Mouse (Mus musculus) kidney, adult 2 months (tissue): ENCODE results near the gene Slc27a2. TPM values are rescaled to one million over a fixed set of nuclear protein-coding genes. Genes with fewer than 3 reads are reported as not detected.
A peak's percentile ranks its signal among the peaks of the same experiment; 100 is the strongest.

ENCODE experiments used
- DNase-seq: peaks from one replicate; pipeline ENCODE4 v3.0.0; 2021
- H3K27ac ChIP-seq: fragments of 200-500 bp; 2 replicates; pipeline ENCODE4 v1.5.1; 2012; ENCODE audit warnings: low read depth, low read length, control low read depth, inconsistent platforms; ENCODE audit not compliant: insufficient read depth
- H3K27me3 ChIP-seq: fragments of 200-500 bp; replicated peaks from 2 replicates; pipeline ENCODE4 v1.6.1; 2012; ENCODE audit warnings: mild to moderate bottlenecking, moderate library complexity, low read length, inconsistent platforms; ENCODE audit not compliant: control insufficient read depth, insufficient read depth
- H3K36me3 ChIP-seq: fragments of 200-500 bp; 2 replicates; pipeline ENCODE4 v1.6.1; 2012; ENCODE audit warnings: mild to moderate bottlenecking, moderate library complexity, low read length, inconsistent platforms; ENCODE audit not compliant: control insufficient read depth, insufficient read depth
- H3K4me1 ChIP-seq: fragments of 200-500 bp; 2 replicates; pipeline ENCODE4 v1.6.1; 2011; ENCODE audit warnings: low read length; ENCODE audit not compliant: control insufficient read depth, insufficient read depth
- H3K4me3 ChIP-seq: fragments of 200-500 bp; 2 replicates; pipeline ENCODE4 v1.5.1; 2011; ENCODE audit warnings: mild to moderate bottlenecking, low read depth, low read length, control low read depth; ENCODE audit not compliant: insufficient read depth
- CTCF ChIP-seq: fragments of 200-500 bp; conservative IDR thresholded peaks from 2 replicates; pipeline ENCODE4 v1.5.1; 2011; ENCODE audit warnings: low read depth, mild to moderate bottlenecking, control low read depth, low read length, moderate library complexity, mixed read lengths; ENCODE audit not compliant: insufficient read depth, insufficient read length
- POLR2A ChIP-seq: fragments of 200-500 bp; IDR thresholded peaks from one replicate; pipeline ENCODE4 v1.6.1; 2011; ENCODE audit warnings: low read depth, low read length, control low read depth
- WGBS: fragments of 180-500 bp; shearing (Covaris S2); methylation state at CpG from one replicate; pipeline ENCODE4 v1.1.7; 2018; 5-methylcytosine and 5-hydroxymethylcytosine counted together
- polyA plus RNA-seq: library from polyadenylated mRNA; depleted of rRNA; stranded (reverse); fragments of >200 nt; gene quantifications from 2 replicates; pipeline ENCODE4 v1.2.3, GENCODE M21; 2012

Gene Slc27a2
- polyA plus RNA-seq, 1 experiment = 1,333 TPM

DNA sequence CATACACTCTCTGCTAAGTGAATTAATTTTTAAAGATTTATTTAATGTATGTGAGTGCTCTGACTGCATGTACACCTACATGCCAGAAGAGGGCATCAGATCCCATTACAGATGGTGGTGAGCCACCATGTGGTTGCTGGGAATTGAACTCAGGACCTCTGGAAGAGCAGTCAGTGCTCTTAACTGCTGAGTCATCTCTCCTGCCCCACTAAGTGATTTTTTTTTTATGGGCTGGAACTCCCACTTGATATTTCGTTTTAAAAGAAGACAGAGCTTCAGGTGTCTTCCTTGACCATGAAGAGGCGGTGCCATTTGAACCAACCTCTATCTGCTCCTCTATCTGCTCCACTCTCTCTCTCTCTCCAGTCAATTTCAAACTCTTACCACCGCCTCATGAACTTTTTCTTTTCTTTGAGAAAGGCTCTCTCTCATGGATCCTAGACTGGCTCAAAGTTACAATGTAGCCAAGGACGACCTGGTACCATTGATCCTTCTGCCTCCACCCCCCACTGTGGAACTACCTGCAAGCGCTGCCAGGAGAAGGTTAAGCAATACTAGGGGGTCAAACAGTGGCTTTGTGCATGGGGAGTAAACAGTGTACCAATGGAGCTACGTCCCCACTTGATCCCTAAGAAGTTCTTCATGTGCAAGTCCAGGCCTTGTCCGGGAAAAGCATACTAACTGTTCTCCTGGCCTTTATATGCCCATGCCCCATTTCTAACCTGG, 44.3 kb downstream of the Slc27a2 start:
- Histone ChIP-seq H3K27ac (no peak overlapping the region), H3K4me1 (peaks cover 9% of the 10 kb centered on the region; the same call in 1 of the 2 replicates), H3K4me3 (no peak overlapping the region), H3K27me3 (no peaks in the 10 kb centered on the region), H3K36me3 (no peaks in the 10 kb centered on the region)
- no peak for DNase-seq
- WGBS = 85% methylated on average over 7 of the region's 7 CpGs
- TF ChIP-seq CTCF (0 out of 2 replicates have a peak, but pooled peaks have one; percentile 3), POLR2A (no peak)

DNA sequence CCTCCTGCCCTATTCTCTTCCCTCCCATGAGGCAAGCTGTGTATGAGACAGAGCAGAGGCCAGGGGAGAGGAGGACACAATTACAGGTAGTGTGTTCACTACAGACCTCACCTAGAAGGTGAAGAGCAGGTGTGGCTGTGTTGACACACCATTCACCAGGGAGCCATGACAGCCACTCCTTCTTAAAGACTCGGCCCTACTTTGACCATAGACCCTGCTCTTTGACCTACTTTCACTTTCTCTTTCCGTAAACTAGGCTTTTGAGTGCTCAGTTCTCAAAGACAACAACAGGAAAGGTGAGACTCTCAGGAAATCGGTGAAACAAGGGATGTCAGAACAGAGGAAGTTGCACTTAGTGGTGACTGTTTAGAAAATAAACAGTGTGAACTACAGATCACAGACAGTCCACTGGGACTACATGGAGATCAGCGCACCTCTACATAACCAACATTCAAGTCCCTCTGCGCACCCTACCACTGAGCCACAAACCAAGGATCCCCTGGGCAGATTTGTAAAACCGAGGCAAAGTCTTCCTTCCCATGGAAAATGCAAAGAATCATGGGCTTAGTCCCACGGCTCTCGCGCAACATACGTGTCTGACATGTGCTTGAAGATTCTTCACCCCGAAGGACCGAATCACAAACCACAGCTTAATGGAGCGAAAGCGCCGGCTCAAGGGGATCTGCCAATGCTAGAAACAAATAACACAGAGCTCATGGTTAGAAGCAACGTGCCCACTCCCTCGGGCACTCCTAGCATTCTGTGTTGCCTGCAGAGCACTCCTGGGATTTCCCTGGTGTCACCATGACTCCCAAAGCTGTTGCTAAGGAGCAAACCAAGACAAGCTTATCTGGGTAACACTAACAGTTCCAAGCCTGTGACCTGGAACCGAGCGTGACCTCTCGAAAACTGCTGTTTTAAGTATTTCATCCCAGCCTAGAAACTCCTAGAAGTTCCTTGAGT, 45.4 kb downstream of the Slc27a2 start:
- Histone ChIP-seq H3K27ac (peak overlapping the region; percentile 32; the same call in 1 of the 2 replicates), H3K36me3 (no peaks in the 10 kb centered on the region), H3K4me1 (peaks cover 9% of the 10 kb centered on the region; the same call in 1 of the 2 replicates), H3K27me3 (no peaks in the 10 kb centered on the region), H3K4me3 (no peak overlapping the region)
- TF ChIP-seq CTCF (no peak), POLR2A (no peak)
- WGBS = 62% methylated on average over 20 of the region's 20 CpGs
- DNase-seq = peak; percentile 51

DNA sequence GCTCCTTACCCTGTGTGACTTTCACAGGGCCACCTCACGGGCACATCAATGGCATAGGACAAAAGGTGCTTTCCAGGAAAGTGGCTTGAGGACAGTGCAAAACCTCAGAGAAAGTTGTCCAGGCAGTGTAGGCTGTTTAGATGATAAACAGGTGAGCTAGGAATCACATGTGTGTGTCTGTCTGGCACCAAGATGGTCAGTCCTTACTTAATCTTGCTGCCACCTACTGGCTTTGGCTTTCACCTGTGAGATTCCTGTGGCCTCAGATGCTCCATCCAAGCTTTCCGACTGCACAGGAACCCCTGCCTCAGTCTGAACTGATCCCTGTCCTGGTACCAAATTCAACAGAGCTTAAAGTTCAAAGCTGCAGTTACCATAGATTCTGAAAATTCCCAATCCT, 46.2 kb downstream of the Slc27a2 start:
- Histone ChIP-seq H3K4me3 (no peak overlapping the region), H3K27ac (no peak overlapping the region), H3K27me3 (no peaks in the 10 kb centered on the region), H3K36me3 (no peaks in the 10 kb centered on the region), H3K4me1 (peaks cover 9% of the 10 kb centered on the region; the same call in 1 of the 2 replicates)
- WGBS = 57% methylated on average over 2 of the region's 2 CpGs
- DNase-seq = no peak
- TF ChIP-seq POLR2A (no peak), CTCF (0 out of 2 replicates have a peak, but pooled peaks have one; percentile 31)

DNA sequence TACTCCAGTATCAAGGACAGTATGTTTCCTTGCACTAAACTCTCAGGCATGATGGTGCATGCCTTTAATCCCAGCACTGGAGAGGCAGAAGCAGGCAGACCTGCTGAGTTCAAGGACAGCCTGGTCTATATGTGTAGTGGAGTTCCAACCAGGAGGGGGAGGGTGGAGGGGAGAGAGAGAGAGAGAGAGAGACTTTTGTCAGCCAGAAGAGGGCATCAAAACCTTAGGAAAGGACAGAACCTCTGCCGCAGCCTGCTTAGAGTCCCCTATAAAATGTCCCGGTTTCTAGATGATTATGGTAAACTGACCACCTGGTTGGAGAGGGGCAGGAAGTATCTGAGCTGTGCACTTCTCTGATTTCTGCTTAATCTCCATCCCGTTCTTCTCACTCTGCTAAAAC, 46.8 kb downstream of the Slc27a2 start:
- Histone ChIP-seq H3K27ac (no peak overlapping the region), H3K36me3 (no peaks in the 10 kb centered on the region), H3K27me3 (no peaks in the 10 kb centered on the region), H3K4me1 (peaks cover 9% of the 10 kb centered on the region; the same call in 1 of the 2 replicates), H3K4me3 (no peak overlapping the region)
- 19% methylated on average over 3 of the region's 3 CpGs for WGBS
- DNase-seq = no peak
- TF ChIP-seq CTCF (peak; percentile 44), POLR2A (no peak)

DNA sequence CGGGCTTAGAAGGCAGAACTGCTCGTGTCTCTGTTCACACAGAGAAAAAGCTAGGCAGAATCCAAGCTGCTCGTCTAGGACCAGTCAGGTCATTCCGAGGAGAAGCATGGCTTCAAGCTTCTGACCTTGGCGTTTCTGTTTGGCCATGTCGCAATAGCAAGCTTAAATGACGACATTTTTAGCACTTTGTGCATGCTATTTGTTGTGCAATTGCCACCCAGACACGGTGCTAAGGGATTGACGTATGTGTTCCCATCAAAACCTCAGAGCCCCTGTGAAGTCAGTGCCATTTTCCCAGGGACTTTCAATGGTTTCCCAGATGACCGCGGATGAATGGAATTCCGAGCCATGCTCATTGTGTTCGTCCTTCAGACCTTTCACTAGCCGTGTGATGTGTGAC, 48.3 kb downstream of the Slc27a2 start:
- TF ChIP-seq POLR2A (no peak), CTCF (no peak)
- H3K4me3 ChIP-seq = no peak overlapping the region
- H3K36me3 ChIP-seq = no peaks in the 10 kb centered on the region
- no peak overlapping the region for H3K27ac ChIP-seq
- H3K27me3 ChIP-seq = no peaks in the 10 kb centered on the region
- no peak for DNase-seq
- peaks cover 9% of the 10 kb centered on the region; the same call in 1 of the 2 replicates for H3K4me1 ChIP-seq
- WGBS = 78% methylated on average over 14 of the region's 14 CpGs

DNA sequence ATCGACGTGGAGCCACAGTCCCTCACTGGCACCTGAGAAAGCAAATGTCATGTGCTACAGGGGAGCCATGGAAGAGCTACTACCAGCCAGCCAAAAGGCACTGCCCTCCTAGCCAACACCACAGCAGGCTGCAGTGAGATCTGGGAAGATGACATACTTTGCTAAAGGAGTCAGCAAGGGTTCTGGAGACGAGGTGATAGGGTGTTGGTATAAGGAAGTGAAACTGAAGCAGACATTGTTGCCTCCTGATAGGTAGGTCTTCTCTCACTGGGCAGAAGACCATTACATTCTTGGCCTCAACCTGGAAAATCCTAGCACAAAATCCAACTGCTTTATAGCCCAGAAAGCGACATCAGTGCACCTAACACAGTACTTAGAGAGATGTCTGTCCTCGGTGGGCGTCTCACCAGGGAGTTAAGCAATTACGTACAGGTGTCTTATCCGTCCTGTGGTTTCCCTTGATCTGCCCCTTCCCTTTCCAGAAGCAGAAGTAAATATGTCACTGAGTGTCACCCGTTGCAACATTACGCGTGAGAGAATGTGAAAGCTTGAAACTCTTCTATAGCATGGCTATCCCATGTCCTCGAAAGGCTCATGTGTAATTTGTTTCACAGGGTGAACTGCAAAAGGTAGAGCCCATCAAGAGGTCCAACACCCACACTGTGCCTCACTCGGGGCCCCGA, 49.9 kb downstream of the Slc27a2 start:
- no peak for DNase-seq
- TF ChIP-seq CTCF (no peak), POLR2A (no peak)
- Histone ChIP-seq H3K4me3 (no peak overlapping the region), H3K4me1 (peaks cover 9% of the 10 kb centered on the region; the same call in 1 of the 2 replicates), H3K27ac (no peak overlapping the region), H3K36me3 (no peaks in the 10 kb centered on the region), H3K27me3 (no peaks in the 10 kb centered on the region)
- 83% methylated on average over 14 of the region's 14 CpGs for WGBS
